Mouse (Mus musculus) neural tube, embryonic 13.5 days (tissue): ENCODE measurements around the gene Ltbp2. TPM values are rescaled to one million over a fixed set of nuclear protein-coding genes. Genes with fewer than 3 reads are reported as not detected.

Source experiments
- ATAC-seq: fragments of 200-750 bp; cut with Nextera tagmentation; 2 replicates; pipeline ENCODE4 v1.8.0; 2017; ENCODE audit warnings: low read depth, mild to moderate bottlenecking, moderate TSS enrichment, moderate library complexity
- H3K27ac ChIP-seq: fragments of 300-500 bp; sonication (generic); replicated peaks from 2 replicates; pipeline ENCODE4 v1.5.1; 2015; ENCODE audit warnings: moderate library complexity, mild to moderate bottlenecking, inconsistent platforms
- H3K27me3 ChIP-seq: fragments of 300-500 bp; sonication (generic); 2 replicates; pipeline ENCODE4 v1.6.1; 2015; ENCODE audit warnings: mild to moderate bottlenecking, inconsistent platforms
- H3K36me3 ChIP-seq: fragments of 300-500 bp; sonication (generic); 2 replicates; pipeline ENCODE4 v1.6.1; 2015; ENCODE audit warnings: mild to moderate bottlenecking, inconsistent platforms
- H3K4me1 ChIP-seq: fragments of 300-500 bp; sonication (generic); replicated peaks from 2 replicates; pipeline ENCODE4 v1.6.1; 2015; ENCODE audit warnings: inconsistent platforms
- H3K4me2 ChIP-seq: fragments of 300-500 bp; sonication (generic); 2 replicates; pipeline ENCODE4 v1.6.1; 2015; ENCODE audit warnings: inconsistent platforms, mild to moderate bottlenecking, moderate library complexity
- H3K4me3 ChIP-seq: fragments of 300-500 bp; sonication (generic); 2 replicates; pipeline ENCODE4 v1.5.1; 2015; ENCODE audit warnings: mild to moderate bottlenecking, inconsistent platforms
- H3K9ac ChIP-seq: fragments of 300-500 bp; sonication (generic); 2 replicates; pipeline ENCODE4 v1.6.1; 2015; ENCODE audit warnings: moderate library complexity, mild to moderate bottlenecking, inconsistent platforms
- H3K9me3 ChIP-seq: fragments of 300-500 bp; sonication (generic); 2 replicates; pipeline ENCODE4 v1.6.1; 2016; ENCODE audit warnings: inconsistent platforms
- WGBS: fragments of 180-500 bp; shearing (Covaris S2); methylation state at CpG from one replicate; pipeline ENCODE4 v1.1.7; 2015; 5-methylcytosine and 5-hydroxymethylcytosine counted together
- polyA plus RNA-seq: library from polyadenylated mRNA; unstranded; fragments of >200 nt; fragmentation: Nextera tagmentation; extraction: Ambion mirVana; gene quantifications from 2 replicates; pipeline ENCODE4 v1.2.1, GENCODE M21; 2015

Ltbp2 gene
- polyA plus RNA-seq, 1 experiment from 2014 or later: 0.08 TPM

- no peak overlapping the region for H3K4me3 ChIP-seq
- no peaks in the 10 kb centered on the region for H3K36me3 ChIP-seq
- H3K4me2 ChIP-seq: no peak overlapping the region
- peaks cover 15% of the 10 kb centered on the region for H3K4me1 ChIP-seq
- 1% methylated on average over 3 of the region's 3 CpGs for WGBS
- H3K27me3 ChIP-seq: peaks cover 57% of the 10 kb centered on the region
- no peak overlapping the region for H3K9ac ChIP-seq
- ATAC-seq: no peak
- H3K27ac ChIP-seq: no peak overlapping the region
- no peaks in the 10 kb centered on the region for H3K9me3 ChIP-seq
Observed at GRCm38 (mm10) chr12:84873434-84873833, 2.9 kb downstream of the Ltbp2 start.

DNA sequence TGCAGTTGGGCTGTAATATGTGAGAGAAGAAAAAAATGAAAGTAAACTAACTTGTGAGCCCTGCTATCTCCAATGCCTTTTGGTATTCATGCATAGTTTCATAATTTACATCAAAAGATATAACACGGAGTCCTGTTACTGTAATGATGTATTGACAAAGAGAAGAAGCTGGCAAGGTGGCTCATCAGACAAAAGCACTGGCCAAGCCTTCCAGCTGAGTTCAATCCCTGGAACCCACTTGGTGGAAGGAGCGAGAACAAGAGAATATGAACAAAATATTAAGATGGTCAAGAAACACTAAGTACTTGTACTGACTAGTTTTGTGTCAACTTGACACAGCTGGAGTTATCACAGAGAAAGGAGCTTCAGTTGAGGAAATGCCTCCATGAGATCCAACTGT is 4.0 kb downstream of the Ltbp2 start:
- no peak overlapping the region for H3K9ac ChIP-seq
- no peak overlapping the region for H3K4me2 ChIP-seq
- H3K36me3 ChIP-seq: no peaks in the 10 kb centered on the region
- H3K27me3 ChIP-seq: peaks cover 46% of the 10 kb centered on the region
- ATAC-seq: no peak
- 73% methylated on average over 2 of the region's 2 CpGs for WGBS
- no peaks in the 10 kb centered on the region for H3K9me3 ChIP-seq
- H3K4me3 ChIP-seq: no peak overlapping the region
- no peak overlapping the region for H3K27ac ChIP-seq
- H3K4me1 ChIP-seq: peaks cover 15% of the 10 kb centered on the region

- Histone ChIP-seq H3K9ac (no peak overlapping the region), H3K4me2 (no peak overlapping the region), H3K36me3 (no peaks in the 10 kb centered on the region), H3K27ac (no peak overlapping the region), H3K9me3 (no peaks in the 10 kb centered on the region), H3K27me3 (no peaks in the 10 kb centered on the region), H3K4me3 (no peak overlapping the region), H3K4me1 (peaks cover 4% of the 10 kb centered on the region; the same call in 1 of the 2 replicates)
- no peak for ATAC-seq
- WGBS: 76% methylated on average over 9 of the region's 9 CpGs
Observed at GRCm38 (mm10) chr12:84865431-84865830, 10.9 kb downstream of the Ltbp2 start.

DNA sequence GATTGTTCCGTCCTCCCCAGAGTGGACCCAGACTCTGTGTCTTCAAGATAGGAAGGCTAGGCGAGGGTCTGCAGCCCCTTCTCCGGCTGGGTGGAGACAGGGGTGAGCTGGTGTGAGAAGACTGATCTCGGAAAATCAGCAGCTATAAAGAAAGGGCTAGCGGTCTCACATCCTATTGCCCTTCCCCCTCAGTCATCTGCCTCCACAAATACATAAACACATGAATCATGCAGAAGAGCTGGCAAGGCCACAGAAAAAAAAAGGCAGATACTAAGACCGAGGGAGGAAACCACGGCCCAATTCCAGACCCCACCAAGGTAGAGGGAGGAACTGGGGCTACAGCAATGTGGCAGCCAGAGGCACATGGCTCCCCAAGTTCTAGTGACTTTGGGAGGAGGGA is 11.5 kb downstream of the Ltbp2 start:
- H3K27ac ChIP-seq: no peak overlapping the region
- H3K4me1 ChIP-seq: peaks cover 4% of the 10 kb centered on the region; the same call in 1 of the 2 replicates
- no peaks in the 10 kb centered on the region for H3K36me3 ChIP-seq
- WGBS: 76% methylated on average over 7 of the region's 7 CpGs
- no peak for ATAC-seq
- no peaks in the 10 kb centered on the region for H3K9me3 ChIP-seq
- H3K4me2 ChIP-seq: no peak overlapping the region
- no peaks in the 10 kb centered on the region for H3K27me3 ChIP-seq
- no peak overlapping the region for H3K4me3 ChIP-seq
- no peak overlapping the region for H3K9ac ChIP-seq

- Histone ChIP-seq H3K27ac (no peak overlapping the region), H3K4me1 (peaks cover 4% of the 10 kb centered on the region; the same call in 1 of the 2 replicates), H3K4me3 (no peak overlapping the region), H3K36me3 (no peaks in the 10 kb centered on the region), H3K9me3 (no peaks in the 10 kb centered on the region), H3K27me3 (no peaks in the 10 kb centered on the region), H3K4me2 (no peak overlapping the region), H3K9ac (no peak overlapping the region)
- ATAC-seq: no peak
- WGBS: 85% methylated on average over 5 of the region's 5 CpGs
Observed at GRCm38 (mm10) chr12:84863196-84863595, 13.1 kb downstream of the Ltbp2 start.

DNA sequence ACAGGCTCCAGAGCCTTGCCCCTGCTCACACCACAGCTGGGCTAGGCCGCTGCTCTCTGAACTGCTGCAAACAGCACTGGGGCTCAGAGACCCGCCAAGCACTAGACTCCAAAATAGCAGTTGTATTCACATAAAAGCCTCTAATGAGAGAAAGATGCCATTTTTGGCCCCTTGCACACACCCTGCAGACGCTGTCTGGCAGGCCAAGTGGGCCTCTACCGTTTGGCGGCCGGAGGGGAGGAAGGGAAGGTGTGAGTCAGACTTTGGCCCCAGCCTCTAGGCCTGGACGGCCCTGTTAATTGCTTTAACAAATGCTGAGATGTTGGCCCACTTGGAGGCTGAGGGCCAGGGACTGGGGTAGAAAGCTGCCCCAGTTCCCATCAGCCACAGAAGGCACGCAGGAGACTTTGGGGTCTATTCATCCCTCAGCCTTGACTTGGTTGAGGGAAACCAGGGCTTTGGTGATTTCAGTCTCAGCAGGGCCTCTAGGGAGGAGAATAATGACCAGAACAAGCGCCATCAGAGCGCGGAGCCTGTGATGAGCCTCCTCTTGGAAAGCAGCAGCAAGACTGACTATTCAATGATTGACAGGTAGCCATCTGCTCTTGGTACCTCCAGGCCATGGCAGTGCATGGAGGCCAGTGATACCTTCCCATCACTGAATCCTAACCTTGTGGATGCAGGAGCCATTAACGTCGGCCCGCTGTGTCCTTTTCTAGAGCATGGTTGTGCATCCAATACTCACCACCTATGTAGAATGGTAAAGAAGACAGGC is 14.0 kb downstream of the Ltbp2 start:
- ATAC-seq: no peak
- Histone ChIP-seq H3K9me3 (no peaks in the 10 kb centered on the region), H3K4me1 (peaks cover 4% of the 10 kb centered on the region; the same call in 1 of the 2 replicates), H3K36me3 (no peaks in the 10 kb centered on the region), H3K27me3 (no peaks in the 10 kb centered on the region), H3K4me3 (no peak overlapping the region), H3K27ac (no peak overlapping the region), H3K9ac (no peak overlapping the region), H3K4me2 (no peak overlapping the region)
- WGBS: 79% methylated on average over 14 of the region's 14 CpGs

GRCm38 (mm10) chr12:84858149-84859113 is 17.9 kb downstream of the Ltbp2 start:
- H3K27ac ChIP-seq: no peak overlapping the region
- H3K9me3 ChIP-seq: no peaks in the 10 kb centered on the region
- no peak for ATAC-seq
- no peaks in the 10 kb centered on the region for H3K36me3 ChIP-seq
- no peak overlapping the region for H3K9ac ChIP-seq
- WGBS: 69% methylated on average over 17 of the region's 17 CpGs
- no peaks in the 10 kb centered on the region for H3K27me3 ChIP-seq
- no peak overlapping the region for H3K4me2 ChIP-seq
- no peak overlapping the region for H3K4me3 ChIP-seq
- H3K4me1 ChIP-seq: no peaks in the 10 kb centered on the region

DNA sequence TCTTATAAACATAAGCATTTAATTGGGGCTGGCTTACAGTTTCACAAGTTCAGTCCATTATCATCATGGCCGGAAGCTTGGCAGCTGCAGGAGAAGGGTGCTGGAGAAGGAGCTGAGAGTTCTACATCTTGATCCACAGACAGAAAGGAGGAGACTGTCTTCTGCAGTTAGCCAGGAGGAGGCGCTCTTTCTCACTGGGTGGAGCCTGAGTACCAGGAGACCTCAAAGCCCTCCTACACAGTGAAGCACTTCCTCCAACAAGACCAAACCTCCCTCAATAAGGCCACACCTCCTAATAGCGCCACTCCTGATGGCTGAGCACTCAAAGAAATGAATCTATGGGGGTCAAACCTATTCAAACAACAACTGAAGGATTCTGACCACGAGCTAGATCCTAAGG is 18.6 kb downstream of the Ltbp2 start:
- H3K4me3 ChIP-seq: no peak overlapping the region
- H3K27ac ChIP-seq: no peak overlapping the region
- WGBS: 70% methylated on average over 4 of the region's 4 CpGs
- H3K9ac ChIP-seq: no peak overlapping the region
- no peaks in the 10 kb centered on the region for H3K4me1 ChIP-seq
- ATAC-seq: no peak
- no peaks in the 10 kb centered on the region for H3K36me3 ChIP-seq
- H3K9me3 ChIP-seq: no peaks in the 10 kb centered on the region
- no peaks in the 10 kb centered on the region for H3K27me3 ChIP-seq
- no peak overlapping the region for H3K4me2 ChIP-seq

- 87% methylated on average over 8 of the region's 8 CpGs for WGBS
- Histone ChIP-seq H3K4me1 (no peaks in the 10 kb centered on the region; the same call in 1 of the 2 replicates), H3K4me3 (no peak overlapping the region), H3K27ac (no peak overlapping the region), H3K9me3 (no peaks in the 10 kb centered on the region), H3K4me2 (no peak overlapping the region), H3K36me3 (no peaks in the 10 kb centered on the region), H3K27me3 (no peaks in the 10 kb centered on the region), H3K9ac (no peak overlapping the region)
- ATAC-seq: no peak
Observed at GRCm38 (mm10) chr12:84856532-84856931, 19.8 kb downstream of the Ltbp2 start.

- WGBS: 83% methylated on average over 4 of the region's 4 CpGs
Observed at GRCm38 (mm10) chr12:84855084-84855625, 21.2 kb downstream of the Ltbp2 start.

DNA sequence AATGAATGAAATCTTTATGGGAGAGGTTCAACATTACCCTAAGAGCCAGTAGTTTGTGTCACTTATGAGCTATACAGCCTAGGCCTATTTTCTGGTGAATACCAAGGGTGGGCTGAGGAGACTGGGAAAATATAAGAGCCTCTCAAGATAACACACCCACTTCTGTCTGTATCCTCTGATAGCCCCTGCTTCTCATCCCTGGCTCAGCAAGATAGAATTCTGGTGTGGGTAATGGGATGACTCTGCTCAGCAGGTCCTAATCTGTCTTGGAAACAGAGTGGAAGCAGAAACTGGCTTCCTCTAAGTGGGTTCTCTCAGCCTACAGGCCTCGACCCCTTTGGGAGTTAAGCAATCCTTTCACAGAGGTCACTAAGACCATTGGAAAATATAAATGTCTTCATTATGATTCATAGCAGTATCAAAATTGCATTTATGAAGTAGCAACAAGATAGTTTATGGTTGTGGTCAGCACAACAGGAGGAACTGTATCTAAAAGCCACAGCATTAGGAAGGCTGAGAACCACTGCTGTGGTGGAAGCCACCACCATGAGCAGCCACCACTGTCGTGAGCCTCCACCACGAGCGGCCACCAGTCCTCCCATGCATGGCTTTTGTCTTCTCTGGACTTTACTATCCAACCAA is 21.8 kb downstream of the Ltbp2 start:
- Histone ChIP-seq H3K4me2 (no peak overlapping the region), H3K9me3 (no peaks in the 10 kb centered on the region), H3K4me3 (no peak overlapping the region), H3K36me3 (no peaks in the 10 kb centered on the region), H3K9ac (no peak overlapping the region), H3K27me3 (no peaks in the 10 kb centered on the region), H3K27ac (no peak overlapping the region), H3K4me1 (no peaks in the 10 kb centered on the region; the same call in 1 of the 2 replicates)
- no peak for ATAC-seq
- 89% methylated on average over 4 of the region's 4 CpGs for WGBS

More at GRCm38 (mm10) chr12:84855084-84855625, 21.2 kb downstream of the Ltbp2 start:
- no peak for ATAC-seq
- Histone ChIP-seq H3K4me3 (no peak overlapping the region), H3K4me2 (no peak overlapping the region), H3K27ac (no peak overlapping the region), H3K9ac (no peak overlapping the region), H3K36me3 (no peaks in the 10 kb centered on the region), H3K9me3 (no peaks in the 10 kb centered on the region), H3K4me1 (no peaks in the 10 kb centered on the region; the same call in 1 of the 2 replicates), H3K27me3 (no peaks in the 10 kb centered on the region)
